Mouse (Mus musculus) liver, embryonic 12.5 days (tissue): Measurements from ENCODE around the gene Gm11492. TPM values are rescaled to one million over a fixed set of nuclear protein-coding genes. Genes with fewer than 3 reads are reported as not detected.

Experiments
- ATAC-seq: fragments of 200-750 bp; cut with Nextera tagmentation; 2 replicates; pipeline ENCODE4 v1.8.0; 2017; ENCODE audit warnings: moderate number of reproducible peaks, mild to moderate bottlenecking, moderate library complexity
- H3K27ac ChIP-seq: fragments of 300-500 bp; sonication (generic); 2 replicates; pipeline ENCODE4 v1.5.1; 2016; ENCODE audit warnings: mild to moderate bottlenecking
- H3K27me3 ChIP-seq: fragments of 300-500 bp; sonication (generic); replicated peaks from 2 replicates; pipeline ENCODE4 v1.6.1; 2016; ENCODE audit warnings: mild to moderate bottlenecking, moderate library complexity
- H3K36me3 ChIP-seq: fragments of 300-500 bp; sonication (generic); 2 replicates; pipeline ENCODE4 v1.6.1; 2016; ENCODE audit warnings: mild to moderate bottlenecking, moderate library complexity
- H3K4me1 ChIP-seq: fragments of 300-500 bp; sonication (generic); 2 replicates; pipeline ENCODE4 v1.6.1; 2016
- H3K4me2 ChIP-seq: fragments of 300-500 bp; sonication (generic); 2 replicates; pipeline ENCODE4 v1.6.1; 2016; ENCODE audit warnings: mild to moderate bottlenecking, moderate library complexity
- H3K4me3 ChIP-seq: fragments of 300-500 bp; sonication (generic); 2 replicates; pipeline ENCODE4 v1.5.1; 2016; ENCODE audit warnings: mild to moderate bottlenecking, moderate library complexity
- H3K9ac ChIP-seq: fragments of 300-500 bp; sonication (generic); 2 replicates; pipeline ENCODE4 v1.6.1; 2016; ENCODE audit warnings: mild to moderate bottlenecking, moderate library complexity
- H3K9me3 ChIP-seq: fragments of 300-500 bp; sonication (generic); replicated peaks from 2 replicates; pipeline ENCODE4 v1.6.1; 2016; ENCODE audit warnings: mild to moderate bottlenecking, moderate library complexity
- WGBS: fragments of 180-500 bp; shearing (Covaris S2); methylation state at CpG from one replicate; pipeline ENCODE4 v1.1.7; 2016; ENCODE audit not compliant: insufficient replicate concordance; 5-methylcytosine and 5-hydroxymethylcytosine counted together
- polyA plus RNA-seq: library from polyadenylated mRNA; unstranded; fragments of >200 nt; fragmentation: Nextera tagmentation; extraction: Ambion mirVana; gene quantifications from 2 replicates; pipeline ENCODE4 v1.2.1, GENCODE M21; 2016

Gm11492 gene
- polyA plus RNA-seq, 1 experiment from 2014 or later = not detected

- 53% methylated on average over 10 of the region's 10 CpGs for WGBS
- no peak overlapping the region for H3K27ac ChIP-seq
- no peak overlapping the region for H3K9ac ChIP-seq
- no peaks in the 10 kb centered on the region for H3K36me3 ChIP-seq
- H3K4me2 ChIP-seq = no peak overlapping the region
- H3K9me3 ChIP-seq = no peaks in the 10 kb centered on the region
- H3K4me3 ChIP-seq = no peak overlapping the region
- peaks cover 24% of the 10 kb centered on the region for H3K4me1 ChIP-seq
- peaks cover 34% of the 10 kb centered on the region for H3K27me3 ChIP-seq
- no peak for ATAC-seq
Observed at GRCm38 (mm10) chr11:87580543-87581085, 14.2 kb downstream of the Gm11492 start.

GRCm38 (mm10) chr11:87581161-87581865, 14.9 kb downstream of the Gm11492 start:
- Histone ChIP-seq H3K4me3 (no peak overlapping the region), H3K9me3 (no peaks in the 10 kb centered on the region), H3K4me2 (no peak overlapping the region), H3K27ac (no peak overlapping the region), H3K9ac (no peak overlapping the region), H3K36me3 (no peaks in the 10 kb centered on the region), H3K27me3 (peaks cover 34% of the 10 kb centered on the region), H3K4me1 (peaks cover 24% of the 10 kb centered on the region)
- no peak for ATAC-seq
- 74% methylated on average over 12 of the region's 12 CpGs for WGBS

GRCm38 (mm10) chr11:87581933-87582710, 15.7 kb downstream of the Gm11492 start:
- no peaks in the 10 kb centered on the region for H3K36me3 ChIP-seq
- peaks cover 24% of the 10 kb centered on the region for H3K4me1 ChIP-seq
- H3K4me2 ChIP-seq = no peak overlapping the region
- 69% methylated on average over 8 of the region's 8 CpGs for WGBS
- no peaks in the 10 kb centered on the region for H3K9me3 ChIP-seq
- no peak overlapping the region for H3K27ac ChIP-seq
- peaks cover 30% of the 10 kb centered on the region for H3K27me3 ChIP-seq
- no peak overlapping the region for H3K4me3 ChIP-seq
- H3K9ac ChIP-seq = no peak overlapping the region
- ATAC-seq = no peak

- H3K4me3 ChIP-seq = no peak overlapping the region
- peaks cover 14% of the 10 kb centered on the region for H3K4me1 ChIP-seq
- H3K9me3 ChIP-seq = no peaks in the 10 kb centered on the region
- peaks cover 23% of the 10 kb centered on the region for H3K27me3 ChIP-seq
- H3K9ac ChIP-seq = no peak overlapping the region
- ATAC-seq = no peak
- no peak overlapping the region for H3K4me2 ChIP-seq
- H3K27ac ChIP-seq = no peak overlapping the region
- WGBS = 65% methylated on average over 6 of the region's 6 CpGs
- H3K36me3 ChIP-seq = no peaks in the 10 kb centered on the region
Observed at GRCm38 (mm10) chr11:87583291-87584034, 17.0 kb downstream of the Gm11492 start.

GRCm38 (mm10) chr11:87584711-87585505, 18.5 kb downstream of the Gm11492 start:
- Histone ChIP-seq H3K4me1 (peaks cover 10% of the 10 kb centered on the region), H3K9me3 (no peaks in the 10 kb centered on the region), H3K36me3 (no peaks in the 10 kb centered on the region), H3K4me3 (no peak overlapping the region), H3K9ac (no peak overlapping the region), H3K27me3 (peaks cover 23% of the 10 kb centered on the region), H3K27ac (no peak overlapping the region), H3K4me2 (no peak overlapping the region)
- ATAC-seq = no peak
- WGBS = 77% methylated on average over 10 of the region's 10 CpGs

- Histone ChIP-seq H3K4me2 (no peak overlapping the region), H3K4me1 (peaks cover 19% of the 10 kb centered on the region), H3K9me3 (no peaks in the 10 kb centered on the region), H3K9ac (no peak overlapping the region), H3K36me3 (no peaks in the 10 kb centered on the region), H3K27ac (no peak overlapping the region), H3K4me3 (no peak overlapping the region), H3K27me3 (peaks cover 2% of the 10 kb centered on the region; the same call in 1 of the 2 replicates)
- no peak for ATAC-seq
- WGBS = 80% methylated on average over 5 of the region's 5 CpGs
Observed at GRCm38 (mm10) chr11:87587211-87587874, 20.9 kb downstream of the Gm11492 start.

- Histone ChIP-seq H3K4me3 (no peak overlapping the region), H3K4me2 (peak overlapping the region; percentile 89; the same call in 1 of the 2 replicates), H3K27ac (no peak overlapping the region)
Observed at GRCm38 (mm10) chr11:87589605-87590004, 23.2 kb downstream of the Gm11492 start.

GRCm38 (mm10) chr11:87590841-87591525, 24.5 kb downstream of the Gm11492 start:
- H3K9me3 ChIP-seq = no peaks in the 10 kb centered on the region
- peak overlapping the region; percentile 87 for H3K9ac ChIP-seq
- peak overlapping the region; percentile 88 for H3K27ac ChIP-seq
- no peaks in the 10 kb centered on the region for H3K27me3 ChIP-seq
- H3K36me3 ChIP-seq = peaks cover 9% of the 10 kb centered on the region
- ATAC-seq = no peak
- WGBS = 1% methylated on average over 25 of the region's 25 CpGs
- H3K4me2 ChIP-seq = peak overlapping the region; percentile 89
- H3K4me3 ChIP-seq = peak overlapping the region; percentile 76
- H3K4me1 ChIP-seq = peaks cover 54% of the 10 kb centered on the region

More at GRCm38 (mm10) chr11:87589605-87590004, 23.2 kb downstream of the Gm11492 start:
- Histone ChIP-seq H3K9ac (no peak overlapping the region), H3K36me3 (peaks cover 9% of the 10 kb centered on the region), H3K9me3 (no peaks in the 10 kb centered on the region), H3K4me1 (peaks cover 40% of the 10 kb centered on the region), H3K27me3 (no peaks in the 10 kb centered on the region)
- no peak for ATAC-seq
- WGBS = 87% methylated on average over 8 of the region's 8 CpGs

GRCm38 (mm10) chr11:87591526-87592353, 25.3 kb downstream of the Gm11492 start, which contains the start of gene Mtmr4:
TSS of gene Mtmr4 (plus strand) at chr11:87592162.
- WGBS = under 1% methylated on average over 61 of the region's 61 CpGs
- H3K27ac ChIP-seq = peak within 1 kb of the TSS; percentile 88
- no peaks in the 10 kb centered on the region for H3K9me3 ChIP-seq
- H3K4me3 ChIP-seq = peak within 1 kb of the TSS; percentile 76
- peaks cover 13% of the 10 kb centered on the region for H3K36me3 ChIP-seq
- peak within 1 kb of the TSS; percentile 89 for H3K4me2 ChIP-seq
- ATAC-seq = peak; percentile 97
- H3K9ac ChIP-seq = peak within 1 kb of the TSS; percentile 87
- peaks cover 61% of the 10 kb centered on the region for H3K4me1 ChIP-seq
- no peaks in the 10 kb centered on the region for H3K27me3 ChIP-seq

- Histone ChIP-seq H3K4me2 (peak overlapping the region; percentile 89), H3K4me3 (peak overlapping the region; percentile 76), H3K4me1 (peaks cover 65% of the 10 kb centered on the region), H3K36me3 (peaks cover 19% of the 10 kb centered on the region), H3K9ac (peak overlapping the region; percentile 79), H3K27ac (peak overlapping the region; percentile 88), H3K9me3 (no peaks in the 10 kb centered on the region), H3K27me3 (no peaks in the 10 kb centered on the region)
- ATAC-seq = no peak
- WGBS = under 1% methylated on average over 15 of the region's 15 CpGs
Observed at GRCm38 (mm10) chr11:87592354-87592695, 25.9 kb downstream of the Gm11492 start.
